Mouse (Mus musculus): ENCODE results near the gene Nav3.

DNA sequence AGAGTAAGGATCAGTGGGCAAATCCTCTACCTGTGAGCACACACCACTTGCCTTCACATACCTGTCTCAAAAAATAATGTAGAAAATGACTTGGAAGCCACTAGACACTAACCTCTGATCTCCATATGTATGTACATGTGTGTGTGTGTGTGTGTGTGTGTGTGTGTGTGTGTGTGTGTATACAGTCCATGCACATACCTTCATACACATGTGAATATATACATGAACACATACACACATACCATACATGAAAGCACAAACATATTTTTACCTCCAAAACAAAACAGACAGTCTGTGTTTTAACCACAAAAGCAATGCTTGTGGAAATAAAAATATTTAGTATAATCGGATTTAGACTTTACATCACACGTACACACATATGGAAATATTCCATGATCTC, 287.1 kb downstream of the Nav3 start:
- TF ChIP-seq MXI1 (IDR thresholded peaks at IDR 0.05; ENCODE audit: low read depth, low read length) (no peak), JUND (IDR thresholded peaks at IDR 0.05; ENCODE audit: low read depth, low read length) (no peak), POLR2A (IDR thresholded peaks at IDR 0.05; ENCODE audit: control insufficient read depth in 1 of 2, insufficient read depth in 1 of 2, low read depth in 1 of 2, low read length in 2 of 2, poor library complexity in 1 of 2) (no peak), MAZ (IDR thresholded peaks at IDR 0.05; ENCODE audit: low read depth, low read length) (no peak), CTCF (IDR thresholded peaks at IDR 0.05 in 2 of 3, conservative IDR thresholded peaks at IDR 0.05 in 1 of 3; ENCODE audit: control insufficient read depth in 1 of 3, insufficient read depth in 1 of 3, low read depth in 2 of 3, low read length in 3 of 3, poor library complexity in 1 of 3, severe bottlenecking in 1 of 3) (no peak), USF2 (IDR thresholded peaks at IDR 0.05; ENCODE audit: borderline replicate concordance in 1 of 2, insufficient read depth in 1 of 2, low read depth in 1 of 2, low read length in 2 of 2) (no peak), TAL1 (IDR thresholded peaks at IDR 0.05; ENCODE audit: low read length) (no peak), ZKSCAN1 (IDR thresholded peaks at IDR 0.05; ENCODE audit: low read depth, low read length) (no peak)

Data from MEL (cell line).